Mouse (Mus musculus): ENCODE results near the gene Olfr692. TPM values are rescaled to one million over a fixed set of nuclear protein-coding genes. Genes with fewer than 3 reads are reported as not detected.

Olfr692 gene
- total and polyA plus RNA-seq, 2 experiments from 2014 or later = not detected

- H3K4me1 ChIP-seq (ENCODE audit: insufficient read depth) = no peaks in the 10 kb centered on the region
- no peaks in the 10 kb centered on the region; the same call in 1 of the 2 replicates for H3K36me3 ChIP-seq (ENCODE audit: insufficient read depth)
- ATAC-seq (no peak), DNase-seq (no peak)
- no peak overlapping the region for H3K9ac ChIP-seq
- H3K4me3 ChIP-seq (ENCODE audit: low read depth, low read length) = no peak overlapping the region
- TF ChIP-seq CTCF (IDR thresholded peaks at IDR 0.05; ENCODE audit: low read depth) = no peak
- WGBS = 92% methylated on average over 5 of the region's 5 CpGs
- H3K4me2 ChIP-seq (ENCODE audit: low read depth) = no peak overlapping the region
- no peaks in the 10 kb centered on the region for H3K27me3 ChIP-seq (ENCODE audit: insufficient read depth, low read length)
- H3K27ac ChIP-seq (ENCODE audit: low read depth, low read length) = no peak overlapping the region
- no peaks in the 10 kb centered on the region for H3K9me3 ChIP-seq (ENCODE audit: low read length)
These were observed 762 bp upstream of the Olfr692 start for GRCm38 (mm10) chr7:105367268-105367667.

DNA sequence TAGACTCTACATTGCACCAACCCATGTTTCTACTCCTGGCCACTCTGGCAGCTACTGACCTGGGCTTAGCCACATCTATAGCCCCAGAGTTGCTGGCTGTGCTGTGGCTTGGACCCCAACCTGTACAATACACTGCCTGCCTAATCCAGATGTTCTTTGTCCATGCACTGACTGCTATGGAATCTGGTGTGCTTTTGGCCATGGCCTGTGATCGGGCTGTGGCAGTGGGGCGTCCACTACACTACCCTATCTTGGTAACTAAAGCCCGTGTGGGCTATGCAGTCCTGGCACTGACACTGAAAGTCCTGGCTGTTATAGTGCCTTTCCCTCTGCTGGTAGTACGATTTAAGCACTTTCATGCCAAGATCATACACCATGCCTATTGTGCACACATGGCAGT lies 491 bp downstream of the Olfr692 start:
- no peaks in the 10 kb centered on the region for H3K9me3 ChIP-seq (ENCODE audit: low read length)
- H3K4me1 ChIP-seq (ENCODE audit: insufficient read depth) = no peaks in the 10 kb centered on the region
- ATAC-seq (no peak), DNase-seq (no peak)
- WGBS = 94% methylated on average over 4 of the region's 4 CpGs
- no peak overlapping the region for H3K9ac ChIP-seq
- H3K4me3 ChIP-seq (ENCODE audit: low read depth, low read length) = no peak overlapping the region
- H3K27ac ChIP-seq (ENCODE audit: low read depth, low read length) = no peak overlapping the region
- no peaks in the 10 kb centered on the region; the same call in none of the 2 replicates for H3K36me3 ChIP-seq (ENCODE audit: insufficient read depth)
- no peaks in the 10 kb centered on the region for H3K27me3 ChIP-seq (ENCODE audit: insufficient read depth, low read length)
- H3K4me2 ChIP-seq (ENCODE audit: low read depth) = no peak overlapping the region
- TF ChIP-seq CTCF (IDR thresholded peaks at IDR 0.05; ENCODE audit: low read depth) = no peak

DNA sequence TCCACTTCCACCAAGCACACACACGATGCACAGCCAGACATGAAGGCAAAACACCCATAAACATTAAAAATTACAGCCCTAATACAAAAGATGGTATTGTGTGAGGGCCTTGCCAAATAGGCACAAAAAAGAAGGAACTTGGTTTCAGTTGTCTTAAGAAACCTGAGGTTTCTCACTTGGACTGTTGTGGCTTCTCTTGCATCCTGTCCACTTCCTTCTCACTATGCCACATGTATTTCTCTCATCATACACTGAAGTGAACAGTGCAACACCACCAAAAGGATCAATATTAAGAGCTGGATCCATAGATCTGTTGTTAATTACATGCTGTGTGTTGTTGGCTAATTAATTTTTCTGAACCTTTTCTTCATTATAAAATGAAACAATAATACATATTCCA lies 4.9 kb downstream of the Olfr692 start:
- no peak overlapping the region for H3K9ac ChIP-seq
- no peak overlapping the region for H3K27ac ChIP-seq (ENCODE audit: low read depth, low read length)
- no peaks in the 10 kb centered on the region for H3K27me3 ChIP-seq (ENCODE audit: insufficient read depth, low read length)
- DNase-seq (no peak), ATAC-seq (no peak)
- no peaks in the 10 kb centered on the region for H3K4me1 ChIP-seq (ENCODE audit: insufficient read depth)
- H3K36me3 ChIP-seq (ENCODE audit: insufficient read depth) = peaks cover 20% of the 10 kb centered on the region
- no peak for TF ChIP-seq CTCF (IDR thresholded peaks at IDR 0.05; ENCODE audit: low read depth)
- H3K9me3 ChIP-seq (ENCODE audit: low read length) = no peaks in the 10 kb centered on the region
- H3K4me2 ChIP-seq (ENCODE audit: low read depth) = no peak overlapping the region
- no peak overlapping the region for H3K4me3 ChIP-seq (ENCODE audit: low read depth, low read length)
- 92% methylated on average over 1 of the region's 1 CpGs for WGBS

DNA sequence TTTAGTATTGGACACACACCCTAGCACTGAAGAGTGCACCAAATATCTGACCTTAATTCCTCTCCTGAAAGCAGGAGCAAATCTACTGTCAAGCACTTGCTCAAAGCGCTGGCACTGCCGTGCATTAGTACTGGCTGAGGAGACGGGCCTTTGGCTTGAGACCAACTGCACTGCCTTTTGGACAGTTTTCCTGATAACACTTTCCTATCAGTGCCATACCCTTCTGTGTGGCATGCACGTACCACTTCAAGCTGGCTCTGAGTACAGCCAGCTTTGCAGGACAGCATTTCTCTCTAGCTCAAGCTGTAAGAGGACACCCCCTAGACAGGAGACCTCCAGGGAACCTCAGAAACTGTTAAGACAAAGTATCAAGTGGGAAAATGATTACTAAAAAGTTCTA lies 5.5 kb downstream of the Olfr692 start:
- no peak for ATAC-seq
- WGBS = 74% methylated on average over 4 of the region's 4 CpGs
- no peak overlapping the region for H3K4me3 ChIP-seq (ENCODE audit: low read depth, low read length)
- no peaks in the 10 kb centered on the region for H3K9me3 ChIP-seq (ENCODE audit: low read length)
- no peak overlapping the region for H3K27ac ChIP-seq (ENCODE audit: low read depth, low read length)
- no peaks in the 10 kb centered on the region for H3K4me1 ChIP-seq (ENCODE audit: insufficient read depth)
- no peak for DNase-seq
- no peak overlapping the region for H3K9ac ChIP-seq
- H3K36me3 ChIP-seq (ENCODE audit: insufficient read depth) = peaks cover 25% of the 10 kb centered on the region
- no peak for TF ChIP-seq CTCF (IDR thresholded peaks at IDR 0.05; ENCODE audit: low read depth)
- no peaks in the 10 kb centered on the region for H3K27me3 ChIP-seq (ENCODE audit: insufficient read depth, low read length)
- no peak overlapping the region for H3K4me2 ChIP-seq (ENCODE audit: low read depth)

- ATAC-seq = no peak
- no peak for TF ChIP-seq CTCF (IDR thresholded peaks at IDR 0.05; ENCODE audit: low read depth)
- no peak overlapping the region for H3K4me3 ChIP-seq (ENCODE audit: low read depth, low read length)
- no peak overlapping the region for H3K9ac ChIP-seq
- H3K4me1 ChIP-seq (ENCODE audit: insufficient read depth) = no peaks in the 10 kb centered on the region
- H3K27me3 ChIP-seq (ENCODE audit: insufficient read depth, low read length) = no peaks in the 10 kb centered on the region
- WGBS = 93% methylated on average over 3 of the region's 3 CpGs
- H3K36me3 ChIP-seq (ENCODE audit: insufficient read depth) = peaks cover 30% of the 10 kb centered on the region
- no peak overlapping the region for H3K27ac ChIP-seq (ENCODE audit: low read depth, low read length)
- no peak overlapping the region for H3K4me2 ChIP-seq (ENCODE audit: low read depth)
- no peaks in the 10 kb centered on the region for H3K9me3 ChIP-seq (ENCODE audit: low read length)
- DNase-seq = no peak
These were observed 5.9 kb downstream of the Olfr692 start for GRCm38 (mm10) chr7:105373976-105374375.

DNA sequence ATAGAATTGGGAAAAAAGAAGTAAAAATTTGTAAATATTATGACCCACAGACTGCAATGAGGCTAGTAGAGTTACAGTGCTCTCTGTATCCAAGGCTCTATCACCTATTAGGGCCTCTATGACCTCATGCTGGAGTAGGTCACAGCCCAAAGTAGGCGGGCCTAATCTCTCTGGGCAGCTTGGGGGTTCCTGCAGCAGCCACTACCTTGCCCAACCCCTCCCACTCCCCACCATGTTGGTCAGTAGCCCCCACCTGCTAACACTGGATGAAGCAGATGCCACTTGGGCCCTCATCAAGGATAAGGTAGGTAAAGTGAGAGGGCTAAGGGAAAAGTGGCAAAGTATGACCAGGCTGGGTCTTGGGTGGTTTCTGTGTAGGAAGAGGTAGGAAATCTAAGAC lies 6.8 kb downstream of the Olfr692 start, which contains the start of gene Gm5901:
TSS of gene Gm5901 (plus strand) at position 173 of the 400 bp plus-strand sequence.
- Histone ChIP-seq H3K27me3 (ENCODE audit: insufficient read depth, low read length) (no peaks in the 10 kb centered on the region), H3K9me3 (ENCODE audit: low read length) (no peaks in the 10 kb centered on the region), H3K4me1 (ENCODE audit: insufficient read depth) (no peaks in the 10 kb centered on the region), H3K4me3 (ENCODE audit: low read depth, low read length) (no peak within 1 kb of the TSS), H3K4me2 (ENCODE audit: low read depth) (no peak within 1 kb of the TSS), H3K36me3 (ENCODE audit: insufficient read depth) (peaks cover 38% of the 10 kb centered on the region), H3K9ac (no peak within 1 kb of the TSS), H3K27ac (ENCODE audit: low read depth, low read length) (no peak within 1 kb of the TSS)
- ATAC-seq = no peak
- WGBS = 85% methylated on average over 1 of the region's 1 CpGs
- no peak for DNase-seq
- no peak for TF ChIP-seq CTCF (IDR thresholded peaks at IDR 0.05; ENCODE audit: low read depth)

DNA sequence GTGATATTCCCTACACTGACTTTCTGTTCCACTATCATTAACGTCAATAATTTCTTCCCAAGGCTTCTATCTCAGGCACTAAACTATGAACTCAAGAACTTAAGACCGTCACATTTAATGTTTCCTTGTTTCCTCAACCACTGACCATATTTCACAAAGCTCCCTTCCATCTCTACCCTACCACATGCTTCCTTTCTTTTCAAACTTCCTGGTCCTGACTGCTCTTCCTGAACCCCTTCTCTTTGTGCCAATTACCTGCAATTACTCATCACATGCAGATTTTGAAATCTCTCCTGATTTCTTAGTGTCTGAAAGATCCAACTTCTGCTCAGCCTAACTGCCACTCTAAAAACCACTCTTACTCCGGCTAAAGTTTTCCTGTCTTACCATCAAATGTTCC lies 12.3 kb downstream of the Olfr692 start:
- no peak for DNase-seq
- Histone ChIP-seq H3K4me2 (ENCODE audit: low read depth) (no peak overlapping the region), H3K9me3 (ENCODE audit: low read length) (no peaks in the 10 kb centered on the region), H3K4me3 (ENCODE audit: low read depth, low read length) (no peak overlapping the region), H3K36me3 (ENCODE audit: insufficient read depth) (peaks cover 78% of the 10 kb centered on the region), H3K9ac (no peak overlapping the region), H3K27me3 (ENCODE audit: insufficient read depth, low read length) (no peaks in the 10 kb centered on the region), H3K4me1 (ENCODE audit: insufficient read depth) (no peaks in the 10 kb centered on the region), H3K27ac (ENCODE audit: low read depth, low read length) (no peak overlapping the region)
- ATAC-seq = no peak
- 97% methylated on average over 3 of the region's 3 CpGs for WGBS
- TF ChIP-seq CTCF (IDR thresholded peaks at IDR 0.05; ENCODE audit: low read depth) = no peak

DNA sequence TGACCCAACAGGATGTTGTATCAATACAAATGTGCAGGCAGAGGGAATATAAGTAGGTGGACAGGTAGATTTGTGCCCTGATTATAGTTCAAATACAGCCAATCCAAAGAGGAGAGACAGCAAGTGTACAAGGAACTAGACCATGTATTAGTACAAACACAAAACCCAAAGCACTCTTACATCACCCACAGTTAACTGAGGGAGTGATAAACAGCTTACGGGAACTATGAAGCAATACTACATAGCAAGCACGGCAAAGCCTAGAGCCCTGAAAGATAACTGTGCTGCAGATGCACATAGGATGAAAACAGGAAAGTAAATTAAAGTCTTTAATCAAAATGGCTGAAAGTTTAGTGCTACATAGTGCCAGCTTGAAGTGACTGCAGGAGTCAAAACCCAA lies 19.7 kb downstream of the Olfr692 start:
- DNase-seq (no peak), ATAC-seq (no peak)
- no peak overlapping the region for H3K4me2 ChIP-seq (ENCODE audit: low read depth)
- H3K27ac ChIP-seq (ENCODE audit: low read depth, low read length) = no peak overlapping the region
- TF ChIP-seq CTCF (IDR thresholded peaks at IDR 0.05; ENCODE audit: low read depth) = no peak
- no peaks in the 10 kb centered on the region for H3K4me1 ChIP-seq (ENCODE audit: insufficient read depth)
- peaks cover 66% of the 10 kb centered on the region for H3K36me3 ChIP-seq (ENCODE audit: insufficient read depth)
- no peaks in the 10 kb centered on the region for H3K9me3 ChIP-seq (ENCODE audit: low read length)
- 99% methylated on average over 2 of the region's 2 CpGs for WGBS
- H3K27me3 ChIP-seq (ENCODE audit: insufficient read depth, low read length) = no peaks in the 10 kb centered on the region
- no peak overlapping the region for H3K4me3 ChIP-seq (ENCODE audit: low read depth, low read length)
- no peak overlapping the region for H3K9ac ChIP-seq

Measured in forebrain, postnatal 0 days (tissue).